17 mouse cellular contexts compared by ENCODE assay signal in the genomic region with DNA sequence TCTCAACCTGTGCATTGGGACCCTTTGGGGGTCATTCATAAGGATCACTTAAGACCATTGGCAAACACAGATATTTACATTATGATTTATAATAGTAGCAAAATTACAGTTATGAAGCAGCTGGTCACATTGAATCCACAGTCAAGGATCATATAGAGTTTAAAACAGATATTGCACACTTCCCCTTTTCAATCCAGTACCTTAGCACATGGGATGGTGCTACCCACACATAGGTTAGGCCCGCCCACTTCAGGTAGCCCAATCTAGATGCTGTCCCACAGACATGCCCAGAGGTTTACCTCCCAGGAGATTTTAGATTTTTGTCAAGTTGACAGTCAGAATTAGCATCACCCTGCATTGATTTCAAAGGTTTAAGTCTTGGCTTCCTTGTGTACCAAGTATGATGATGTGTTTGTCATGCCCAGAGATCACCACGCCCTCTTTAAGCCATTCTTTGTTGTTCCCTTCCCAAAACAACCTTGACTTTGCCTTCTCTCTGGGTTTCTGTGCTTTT.
"Had no signal": no experiment of that assay in that cellular context is flagged by ENCODE, and none has a peak within 500 bp of the region (broad histone marks: within the 10 kb centered on the region; RNA-seq: fewer than 3 reads in every experiment).

No protein-coding gene starts in this region.

- H3K4me2 ChIP-seq: limb, embryonic 13.5 days; liver, embryonic 12.5 days; liver, embryonic 15.5 days; lung, embryonic 15.5 days had no signal

- H3K4me3 ChIP-seq: limb, embryonic 10.5 days; limb, embryonic 13.5 days; liver, embryonic 12.5 days; liver, embryonic 15.5 days; lung, embryonic 15.5 days had no signal

- H3K27ac ChIP-seq: limb, embryonic 10.5 days; limb, embryonic 13.5 days; liver, embryonic 12.5 days; liver, embryonic 15.5 days; lung, embryonic 15.5 days had no signal

- H3K9ac ChIP-seq: limb, embryonic 13.5 days; liver, embryonic 12.5 days; liver, embryonic 15.5 days; lung, embryonic 15.5 days had no signal

- H3K9me3 ChIP-seq: limb, embryonic 10.5 days; limb, embryonic 13.5 days; liver, embryonic 12.5 days; liver, embryonic 15.5 days; lung, embryonic 15.5 days had no signal

- ATAC-seq: intestine, embryonic 16.5 days; liver, embryonic 12.5 days had no signal

- DNase-seq: kidney, adult 18-20 months; kidney, adult 9 months; kidney, postnatal 14 days; kidney, postnatal 4 days; liver; lung, adult 18-20 months; lung, postnatal 14 days; lung, postnatal 4 days; midbrain, embryonic 14.5 days; right cerebral cortex, postnatal 4 days; thymus, postnatal 25 days had no signal

- H3K36me3 ChIP-seq: limb, embryonic 10.5 days; limb, embryonic 13.5 days; liver, embryonic 12.5 days; liver, embryonic 15.5 days; lung, embryonic 15.5 days had no signal

- H3K4me1 ChIP-seq: limb, embryonic 10.5 days; limb, embryonic 13.5 days; liver, embryonic 12.5 days; liver, embryonic 15.5 days; lung, embryonic 15.5 days had no signal

- H3K27me3 ChIP-seq: liver, embryonic 12.5 days; liver, embryonic 15.5 days; lung, embryonic 15.5 days had no signal
